Comparison of ENCODE assay signal across 9 mouse cellular contexts in the genomic region with DNA sequence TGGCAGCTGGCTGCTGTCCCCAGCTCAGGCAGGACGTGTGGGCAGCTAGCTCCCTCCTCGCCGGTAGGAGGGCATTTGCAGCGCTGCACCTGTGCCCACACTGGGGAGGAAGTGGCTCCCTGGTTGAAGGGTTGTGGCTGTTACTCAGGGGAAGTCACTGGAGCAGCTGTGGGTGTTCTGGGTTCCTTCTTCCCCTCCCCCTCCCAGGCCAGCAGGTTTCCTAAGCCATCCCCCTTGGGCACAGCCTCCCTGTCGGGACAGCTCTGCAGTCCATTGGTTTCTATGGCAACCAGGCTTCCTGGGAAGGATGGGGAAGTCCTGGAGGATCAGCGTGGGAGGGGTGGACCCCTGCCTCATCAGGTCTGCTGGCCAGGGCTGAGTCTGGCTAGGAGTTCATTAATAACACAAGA. TPM values are rescaled to one million over a fixed set of nuclear protein-coding genes. Genes with fewer than 3 reads are reported as not detected.
A peak's percentile ranks its signal among the peaks of the same experiment; 100 is the strongest.
DNase-seq lines count a peak whose midpoint lies in the region; ATAC-seq and TF ChIP-seq lines count a peak whose summit lies in the region.
"Had no signal": no experiment of that assay in that cellular context is flagged by ENCODE, and none has a peak within 500 bp of the region (broad histone marks: within the 10 kb centered on the region; RNA-seq: fewer than 3 reads in every experiment).

No protein-coding gene starts in this region.

- WGBS in heart, postnatal 0 days, result 35% methylated on average over 6 of the region's 6 CpGs
- WGBS in embryonic facial prominence, embryonic 10.5 days, result 7% methylated on average over 6 of the region's 6 CpGs
- WGBS in lung, embryonic 16.5 days, result 11% methylated on average over 6 of the region's 6 CpGs

- DNase-seq in heart, postnatal 0 days (ENCODE audit: low spot score), result no peak
- no peak for DNase-seq in heart, postnatal 36 days
- DNase-seq in embryonic facial prominence, embryonic 10.5 days (ENCODE audit: low spot score), result peak; percentile 41
- no peak for DNase-seq in right cerebral cortex, adult 18-20 months
- no peak for DNase-seq in right cerebral cortex, postnatal 10 days (ENCODE audit: low spot score in 2 of 2)
- no peak for DNase-seq in testis, postnatal 14 days (ENCODE audit: low spot score)

- no peak for ATAC-seq in heart, postnatal 0 days (ENCODE audit: insufficient read depth, low read depth)
- ATAC-seq in lung, embryonic 16.5 days (ENCODE audit: low read depth), result no peak
- ATAC-seq in neutrophil, adult 5-6 weeks (ENCODE audit: extremely low read depth, insufficient number of reproducible peaks, low FRiP score, poor library complexity, severe bottlenecking), result peak; percentile 79

- no peak overlapping the region for H3K27ac ChIP-seq in heart, postnatal 0 days (ENCODE audit: low read depth)
- peak overlapping the region; percentile 65 for H3K27ac ChIP-seq in embryonic facial prominence, embryonic 10.5 days (replicated peaks)
- peak overlapping the region; percentile 21; the same call in 1 of the 2 replicates for H3K27ac ChIP-seq in lung, embryonic 16.5 days (ENCODE audit: low read length)

- no peak overlapping the region for H3K9ac ChIP-seq in heart, postnatal 0 days (replicated peaks; ENCODE audit: low read depth, low read length)
- H3K9ac ChIP-seq in lung, embryonic 16.5 days (ENCODE audit: low read length), result no peak overlapping the region
- H3K9ac ChIP-seq: heart, embryonic 15.5 days had no signal

- 0 out of 2 replicates have a peak, but pooled peaks cover 4% of the 10 kb centered on the region for H3K27me3 ChIP-seq in heart, postnatal 0 days (ENCODE audit: control insufficient read depth, insufficient read depth, low read length)
- peaks cover 44% of the 10 kb centered on the region for H3K27me3 ChIP-seq in embryonic facial prominence, embryonic 10.5 days (replicated peaks; ENCODE audit: low read depth, poor library complexity, severe bottlenecking)
- no peaks in the 10 kb centered on the region for H3K27me3 ChIP-seq in lung, embryonic 16.5 days (ENCODE audit: control insufficient read depth, insufficient read depth, low read depth, low read length)

- no peak for TF ChIP-seq CTCF in heart, postnatal 0 days (IDR thresholded peaks at IDR 0.05; ENCODE audit: low read depth)

- intact Hi-C loops in heart, postnatal 36 days (cut with DNase I), result no loop called here

- no peak overlapping the region for H3K4me3 ChIP-seq in heart, postnatal 0 days (ENCODE audit: low read depth, low read length)
- H3K4me3 ChIP-seq in embryonic facial prominence, embryonic 10.5 days, result peak overlapping the region; percentile 42; the same call in 1 of the 2 replicates
- no peak overlapping the region for H3K4me3 ChIP-seq in lung, embryonic 16.5 days (ENCODE audit: low read length)
- H3K4me3 ChIP-seq: heart, embryonic 15.5 days had no signal

- H3K4me1 ChIP-seq in heart, postnatal 0 days (ENCODE audit: control insufficient read depth, insufficient read depth), result no peaks in the 10 kb centered on the region
- peaks cover 70% of the 10 kb centered on the region for H3K4me1 ChIP-seq in embryonic facial prominence, embryonic 10.5 days
- H3K4me1 ChIP-seq in lung, embryonic 16.5 days (replicated peaks; ENCODE audit: control insufficient read depth, insufficient read depth, low read length), result peaks cover 32% of the 10 kb centered on the region

- no peaks in the 10 kb centered on the region for H3K9me3 ChIP-seq in heart, postnatal 0 days (replicated peaks; ENCODE audit: control insufficient read depth, low read length)
- H3K9me3 ChIP-seq in embryonic facial prominence, embryonic 10.5 days, result no peaks in the 10 kb centered on the region
- H3K9me3 ChIP-seq in lung, embryonic 16.5 days (ENCODE audit: control insufficient read depth, low read length), result no peaks in the 10 kb centered on the region
- H3K9me3 ChIP-seq: heart, embryonic 15.5 days had no signal

- TF ChIP-seq EP300 in heart, postnatal 0 days (IDR thresholded peaks at IDR 0.05; ENCODE audit: low read depth), result no peak

- H3K36me3 ChIP-seq in heart, postnatal 0 days (replicated peaks; ENCODE audit: control insufficient read depth, insufficient read depth, low read length), result no peaks in the 10 kb centered on the region
- H3K36me3 ChIP-seq in embryonic facial prominence, embryonic 10.5 days (replicated peaks), result peaks cover 19% of the 10 kb centered on the region
- H3K36me3 ChIP-seq in lung, embryonic 16.5 days (ENCODE audit: control insufficient read depth, insufficient read depth, low read length), result no peaks in the 10 kb centered on the region
- H3K36me3 ChIP-seq: heart, embryonic 15.5 days had no signal

- peak overlapping the region; percentile 11; the same call in 1 of the 2 replicates for H3K4me2 ChIP-seq in heart, postnatal 0 days (ENCODE audit: low read depth, low read length)
- H3K4me2 ChIP-seq in lung, embryonic 16.5 days (ENCODE audit: low read depth, low read length), result no peak overlapping the region
- H3K4me2 ChIP-seq: heart, embryonic 15.5 days had no signal

RNA-seq across cellular contexts. Expression of gene Trp53i11, which starts 5.3 kb away (rescaled TPM):
- total RNA-seq in heart, postnatal 0 days (2014; rRNA removed; ENCODE audit: low replicate concordance), result 74.3 and 77.2 TPM in 2 replicates
- polyA plus RNA-seq in heart, postnatal 0 days (2015; fragmentation: Nextera tagmentation; extraction: Ambion mirVana), result 15.1 and 17.4 TPM in 2 replicates
- total RNA-seq in heart, postnatal 36 days (2021), result 10 to 100 TPM; 32.8 to 43.4 TPM
- polyA plus RNA-seq in embryonic facial prominence, embryonic 10.5 days (2016; fragmentation: Nextera tagmentation; extraction: Ambion mirVana), result 72.5 and 95.2 TPM in 2 replicates
- 44.7 and 48.9 TPM in 2 replicates for polyA plus RNA-seq in lung, embryonic 16.5 days (2015; fragmentation: Nextera tagmentation; extraction: Ambion mirVana)
- total RNA-seq in neutrophil, adult 5-6 weeks (2017), result 117 and 132 TPM in 2 replicates
